Comparison of ENCODE assay signal across 8 mouse cellular contexts in genomic region chr12:20845297-20845696, GRCm38 (mm10).
DNase-seq lines count a peak whose midpoint lies in the region; ATAC-seq and TF ChIP-seq lines count a peak whose summit lies in the region.

No protein-coding gene starts in this region.

- no peaks in the 10 kb centered on the region for H3K4me1 ChIP-seq in lung, postnatal 0 days (ENCODE audit: insufficient read depth, low read depth, low read length)
- H3K4me1 ChIP-seq in limb, embryonic 13.5 days: no peaks in the 10 kb centered on the region

- no peak overlapping the region for H3K4me3 ChIP-seq in lung, postnatal 0 days (ENCODE audit: low read depth, low read length)
- peak overlapping the region; percentile 18 for H3K4me3 ChIP-seq in limb, embryonic 13.5 days

- no peaks in the 10 kb centered on the region for H3K27me3 ChIP-seq in lung, postnatal 0 days (replicated peaks; ENCODE audit: insufficient read depth, low read length)
- H3K27me3 ChIP-seq in limb, embryonic 13.5 days: no peaks in the 10 kb centered on the region

- H3K4me2 ChIP-seq in lung, postnatal 0 days (replicated peaks; ENCODE audit: low read depth, low read length): peak overlapping the region; percentile 19; the same call in 1 of the 2 replicates
- H3K4me2 ChIP-seq in limb, embryonic 13.5 days (replicated peaks): peak overlapping the region; percentile 35

- TF ChIP-seq CTCF in lung, postnatal 0 days (IDR thresholded peaks at IDR 0.05): no peak

- H3K9ac ChIP-seq in lung, postnatal 0 days (replicated peaks; ENCODE audit: low read depth): no peak overlapping the region
- no peak overlapping the region for H3K9ac ChIP-seq in limb, embryonic 13.5 days

- peak; percentile 3 for DNase-seq in embryo, embryonic 10 days (ENCODE audit: low spot score)
- DNase-seq in embryo, embryonic 9.5 days (ENCODE audit: extremely low spot score): no peak
- no peak for DNase-seq in lung, postnatal 0 days (ENCODE audit: low spot score)
- no peak for DNase-seq in lung, postnatal 10 days
- DNase-seq in adrenal gland, adult 8-10 months: no peak
- DNase-seq in frontal cortex, postnatal 36 days (ENCODE audit: low spot score in 2 of 2): no peak
- DNase-seq in adrenal gland, adult 2 months: no peak

- no peaks in the 10 kb centered on the region for H3K36me3 ChIP-seq in lung, postnatal 0 days (ENCODE audit: insufficient read depth, low read length)
- no peaks in the 10 kb centered on the region for H3K36me3 ChIP-seq in limb, embryonic 13.5 days

- ATAC-seq in lung, postnatal 0 days: no peak
- no peak for ATAC-seq in limb, embryonic 13.5 days (ENCODE audit: low FRiP score, low read depth)

- H3K9me3 ChIP-seq in lung, postnatal 0 days (ENCODE audit: low read length): no peaks in the 10 kb centered on the region
- H3K9me3 ChIP-seq in limb, embryonic 13.5 days: peaks cover 36% of the 10 kb centered on the region

- H3K27ac ChIP-seq in lung, postnatal 0 days (ENCODE audit: low read length): no peak overlapping the region
- H3K27ac ChIP-seq in limb, embryonic 13.5 days: no peak overlapping the region

- WGBS in lung, postnatal 0 days: 51% methylated on average over 17 of the region's 17 CpGs
- 52% methylated on average over 17 of the region's 17 CpGs for WGBS in limb, embryonic 13.5 days

- no peak for TF ChIP-seq EP300 in lung, postnatal 0 days (IDR thresholded peaks at IDR 0.05)
